Mouse (Mus musculus) midbrain, embryonic 15.5 days (tissue): Measurements from ENCODE around the gene Csnk1g2. TPM values are rescaled to one million over a fixed set of nuclear protein-coding genes. Genes with fewer than 3 reads are reported as not detected.
A peak's percentile ranks its signal among the peaks of the same experiment; 100 is the strongest.

ENCODE experiments used
- ATAC-seq: fragments of 200-750 bp; cut with Nextera tagmentation; replicated peaks from 2 replicates; pipeline ENCODE4 v1.8.0; 2017; ENCODE audit warnings: moderate TSS enrichment
- H3K27ac ChIP-seq: fragments of 300-500 bp; sonication (generic); 2 replicates; pipeline ENCODE4 v1.5.1; 2015; ENCODE audit warnings: mild to moderate bottlenecking, inconsistent platforms
- H3K27me3 ChIP-seq: fragments of 300-500 bp; sonication (generic); replicated peaks from 2 replicates; pipeline ENCODE4 v1.6.1; 2015; ENCODE audit warnings: inconsistent platforms
- H3K36me3 ChIP-seq: fragments of 300-500 bp; sonication (generic); replicated peaks from 2 replicates; pipeline ENCODE4 v1.6.1; 2015; ENCODE audit warnings: inconsistent platforms
- H3K4me1 ChIP-seq: fragments of 300-500 bp; sonication (generic); 2 replicates; pipeline ENCODE4 v1.6.1; 2015; ENCODE audit warnings: inconsistent platforms
- H3K4me2 ChIP-seq: fragments of 300-500 bp; sonication (generic); 2 replicates; pipeline ENCODE4 v1.6.1; 2015; ENCODE audit warnings: inconsistent platforms, mild to moderate bottlenecking, moderate library complexity
- H3K4me3 ChIP-seq: fragments of 300-500 bp; sonication (generic); 2 replicates; pipeline ENCODE4 v1.5.1; 2015; ENCODE audit warnings: mild to moderate bottlenecking, inconsistent platforms
- H3K9ac ChIP-seq: fragments of 300-500 bp; sonication (generic); 2 replicates; pipeline ENCODE4 v1.6.1; 2015; ENCODE audit warnings: mild to moderate bottlenecking, inconsistent platforms
- H3K9me3 ChIP-seq: fragments of 300-500 bp; sonication (generic); 2 replicates; pipeline ENCODE4 v1.6.1; 2016; ENCODE audit warnings: inconsistent platforms
- WGBS: fragments of 180-500 bp; shearing (Covaris S2); methylation state at CpG from one replicate; pipeline ENCODE4 v1.1.7; 2015; ENCODE audit warnings: mixed read lengths; 5-methylcytosine and 5-hydroxymethylcytosine counted together
- polyA plus RNA-seq: library from polyadenylated mRNA; unstranded; fragments of >200 nt; fragmentation: Nextera tagmentation; extraction: Ambion mirVana; gene quantifications from 2 replicates; pipeline ENCODE4 v1.2.1, GENCODE M21; 2015

Gene Csnk1g2
- polyA plus RNA-seq, 1 experiment from 2014 or later: 107 TPM

- Histone ChIP-seq H3K4me2 (no peak overlapping the region), H3K9me3 (no peaks in the 10 kb centered on the region), H3K4me3 (no peak overlapping the region), H3K4me1 (peaks cover 26% of the 10 kb centered on the region), H3K9ac (no peak overlapping the region), H3K27ac (no peak overlapping the region), H3K36me3 (no peaks in the 10 kb centered on the region), H3K27me3 (no peaks in the 10 kb centered on the region)
- ATAC-seq: no peak
- 71% methylated on average over 12 of the region's 12 CpGs for WGBS
These were observed 37.7 kb upstream of the Csnk1g2 start for GRCm38 (mm10) chr10:80584642-80585552.

DNA sequence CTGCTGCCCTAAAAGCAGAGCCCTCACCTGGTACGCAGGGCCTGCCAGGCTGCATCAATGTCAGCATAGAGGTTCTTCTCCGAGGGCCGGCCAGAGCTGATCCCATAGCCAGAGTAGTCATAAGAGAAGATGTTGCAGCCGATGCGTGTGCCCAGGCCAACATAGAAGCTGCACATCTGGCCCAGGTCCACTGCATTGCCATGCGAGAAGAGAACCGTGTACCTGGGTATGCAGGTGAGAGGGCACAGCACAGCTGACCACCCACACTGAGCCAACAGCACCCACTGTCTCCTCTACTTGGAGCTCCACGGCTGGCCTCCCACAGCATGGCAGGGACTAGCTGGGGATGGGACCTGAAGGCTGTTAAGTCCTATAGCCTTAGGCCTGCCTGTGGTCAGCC is 37.1 kb upstream of the Csnk1g2 start:
- no peak overlapping the region for H3K9ac ChIP-seq
- no peak for ATAC-seq

GRCm38 (mm10) chr10:80586407-80587304 is 36.0 kb upstream of the Csnk1g2 start:
- H3K9ac ChIP-seq: no peak overlapping the region
- 95% methylated on average over 50 of the region's 51 CpGs for WGBS

More for the DNA sequence above, 37.1 kb upstream of the Csnk1g2 start:
- WGBS: 94% methylated on average over 8 of the region's 8 CpGs
- H3K4me2 ChIP-seq: no peak overlapping the region
- no peaks in the 10 kb centered on the region for H3K27me3 ChIP-seq
- no peak overlapping the region for H3K4me3 ChIP-seq
- H3K4me1 ChIP-seq: peaks cover 26% of the 10 kb centered on the region
- H3K36me3 ChIP-seq: no peaks in the 10 kb centered on the region
- H3K9me3 ChIP-seq: no peaks in the 10 kb centered on the region
- H3K27ac ChIP-seq: no peak overlapping the region

GRCm38 (mm10) chr10:80587305-80587657 is 35.4 kb upstream of the Csnk1g2 start:
- no peak for ATAC-seq
- H3K27ac ChIP-seq: no peak overlapping the region
- WGBS: 33% methylated on average over 4 of the region's 4 CpGs
- H3K9ac ChIP-seq: no peak overlapping the region
- H3K4me2 ChIP-seq: no peak overlapping the region
- peaks cover 26% of the 10 kb centered on the region for H3K4me1 ChIP-seq
- no peaks in the 10 kb centered on the region for H3K9me3 ChIP-seq
- H3K36me3 ChIP-seq: no peaks in the 10 kb centered on the region
- H3K4me3 ChIP-seq: no peak overlapping the region
- no peaks in the 10 kb centered on the region for H3K27me3 ChIP-seq

More at GRCm38 (mm10) chr10:80586407-80587304, 36.0 kb upstream of the Csnk1g2 start:
- peaks cover 26% of the 10 kb centered on the region for H3K4me1 ChIP-seq
- H3K36me3 ChIP-seq: no peaks in the 10 kb centered on the region
- no peaks in the 10 kb centered on the region for H3K9me3 ChIP-seq
- H3K4me2 ChIP-seq: no peak overlapping the region
- H3K27me3 ChIP-seq: no peaks in the 10 kb centered on the region
- H3K4me3 ChIP-seq: no peak overlapping the region
- no peak for ATAC-seq
- no peak overlapping the region for H3K27ac ChIP-seq

GRCm38 (mm10) chr10:80589127-80589878 is 33.3 kb upstream of the Csnk1g2 start:
- H3K4me2 ChIP-seq: peak overlapping the region; percentile 98
- no peaks in the 10 kb centered on the region for H3K9me3 ChIP-seq
- H3K27me3 ChIP-seq: no peaks in the 10 kb centered on the region
- peak; percentile 7 for ATAC-seq
- no peaks in the 10 kb centered on the region for H3K36me3 ChIP-seq
- H3K4me1 ChIP-seq: peaks cover 26% of the 10 kb centered on the region
- 21% methylated on average over 12 of the region's 12 CpGs for WGBS
- peak overlapping the region; percentile 75 for H3K27ac ChIP-seq
- peak overlapping the region; percentile 89 for H3K9ac ChIP-seq
- peak overlapping the region; percentile 89 for H3K4me3 ChIP-seq

GRCm38 (mm10) chr10:80589879-80590854 is 32.5 kb upstream of the Csnk1g2 start, which contains the start of gene Abhd17a:
Gene Abhd17a (minus strand): TSS chr10:80590341.
- Histone ChIP-seq H3K27ac (peak within 1 kb of the TSS; percentile 75), H3K9me3 (no peaks in the 10 kb centered on the region), H3K4me1 (peaks cover 26% of the 10 kb centered on the region), H3K9ac (peak within 1 kb of the TSS; percentile 89), H3K4me3 (peak within 1 kb of the TSS; percentile 89), H3K36me3 (no peaks in the 10 kb centered on the region), H3K4me2 (peak within 1 kb of the TSS; percentile 98), H3K27me3 (no peaks in the 10 kb centered on the region)
- under 1% methylated on average over 71 of the region's 73 CpGs for WGBS
- ATAC-seq: peak; percentile 97

GRCm38 (mm10) chr10:80596318-80596717 is 26.3 kb upstream of the Csnk1g2 start:
- no peak for ATAC-seq
- no peak overlapping the region for H3K27ac ChIP-seq

DNA sequence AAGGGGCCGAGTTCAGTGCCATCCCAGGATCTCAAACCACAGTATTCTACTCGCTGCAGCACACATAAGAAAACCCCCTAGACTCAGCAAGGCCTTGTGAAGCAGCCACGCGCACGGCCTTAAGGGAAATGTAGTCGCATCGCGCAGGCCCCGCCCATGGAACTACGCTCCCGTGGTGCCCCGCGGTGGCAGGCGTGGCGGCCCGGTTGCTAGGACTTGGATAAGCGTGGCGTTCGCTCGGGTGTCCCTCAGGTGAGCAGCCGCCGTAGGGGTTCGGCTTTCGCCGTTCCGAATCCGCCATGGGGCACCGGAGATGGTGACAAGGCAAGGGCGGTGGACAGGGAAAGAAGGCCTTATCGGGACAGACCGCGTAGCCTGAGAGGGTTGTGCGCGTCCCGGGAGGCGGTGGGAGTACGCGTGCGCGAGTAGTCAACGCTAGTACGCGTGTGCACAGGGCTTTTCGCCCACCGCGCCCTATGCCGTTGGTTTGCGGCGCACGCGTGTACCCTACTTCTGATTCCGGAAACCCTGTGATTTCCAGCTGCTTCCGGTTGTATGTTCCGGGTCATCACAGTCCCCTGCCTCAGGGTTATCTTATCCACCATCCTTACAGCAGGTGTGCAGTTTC is 19.8 kb upstream of the Csnk1g2 start, which contains the start of the genes Scamp4 and Adat3:
TSS of gene Scamp4 (plus strand) at position 175 of the 628 bp plus-strand sequence.
TSS of gene Adat3 (plus strand) at position 183 of the 628 bp plus-strand sequence.
- H3K4me2 ChIP-seq: peak within 1 kb of the TSS; percentile 69
- peak within 1 kb of the TSS; percentile 70 for H3K4me3 ChIP-seq
- H3K27me3 ChIP-seq: no peaks in the 10 kb centered on the region
- H3K36me3 ChIP-seq: peaks cover 13% of the 10 kb centered on the region; the same call in 1 of the 2 replicates
- peak within 1 kb of the TSS; percentile 50 for H3K9ac ChIP-seq
- H3K4me1 ChIP-seq: peaks cover 19% of the 10 kb centered on the region
- H3K9me3 ChIP-seq: no peaks in the 10 kb centered on the region
- peak; percentile 95 for ATAC-seq
- under 1% methylated on average over 54 of the region's 54 CpGs for WGBS
- peak within 1 kb of the TSS; percentile 90 for H3K27ac ChIP-seq

More at GRCm38 (mm10) chr10:80596318-80596717, 26.3 kb upstream of the Csnk1g2 start:
- Histone ChIP-seq H3K36me3 (no peaks in the 10 kb centered on the region), H3K4me1 (no peaks in the 10 kb centered on the region), H3K4me2 (no peak overlapping the region), H3K27me3 (no peaks in the 10 kb centered on the region), H3K9ac (no peak overlapping the region), H3K9me3 (no peaks in the 10 kb centered on the region), H3K4me3 (no peak overlapping the region)
- 42% methylated on average over 4 of the region's 4 CpGs for WGBS

DNA sequence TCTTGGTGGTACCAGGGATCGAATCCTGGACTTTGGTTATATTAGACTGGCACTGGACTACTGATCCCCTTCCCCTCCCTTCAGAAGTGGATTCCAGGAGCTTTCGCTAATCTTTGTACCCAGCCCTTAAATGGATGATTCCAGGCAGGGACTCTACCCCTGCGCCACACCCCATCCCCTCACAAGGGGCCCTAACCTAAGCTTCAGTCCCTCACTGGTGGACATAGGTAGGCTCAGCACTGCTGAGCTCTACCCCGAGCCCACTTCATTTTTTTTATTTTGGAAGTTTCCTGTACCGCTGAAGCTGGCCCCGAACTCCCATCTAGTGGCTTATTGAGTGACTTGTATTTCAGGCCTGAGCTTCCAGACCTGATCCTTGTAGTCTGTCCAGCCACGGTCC is 19.3 kb upstream of the Csnk1g2 start:
- H3K9ac ChIP-seq: peak overlapping the region; percentile 50
- H3K4me1 ChIP-seq: peaks cover 19% of the 10 kb centered on the region
- no peaks in the 10 kb centered on the region for H3K9me3 ChIP-seq
- peak; percentile 21 for ATAC-seq
- WGBS: 32% methylated on average over 7 of the region's 7 CpGs
- H3K27me3 ChIP-seq: no peaks in the 10 kb centered on the region
- peaks cover 13% of the 10 kb centered on the region; the same call in 1 of the 2 replicates for H3K36me3 ChIP-seq
- H3K27ac ChIP-seq: peak overlapping the region; percentile 90
- H3K4me3 ChIP-seq: peak overlapping the region; percentile 70
- H3K4me2 ChIP-seq: peak overlapping the region; percentile 69

DNA sequence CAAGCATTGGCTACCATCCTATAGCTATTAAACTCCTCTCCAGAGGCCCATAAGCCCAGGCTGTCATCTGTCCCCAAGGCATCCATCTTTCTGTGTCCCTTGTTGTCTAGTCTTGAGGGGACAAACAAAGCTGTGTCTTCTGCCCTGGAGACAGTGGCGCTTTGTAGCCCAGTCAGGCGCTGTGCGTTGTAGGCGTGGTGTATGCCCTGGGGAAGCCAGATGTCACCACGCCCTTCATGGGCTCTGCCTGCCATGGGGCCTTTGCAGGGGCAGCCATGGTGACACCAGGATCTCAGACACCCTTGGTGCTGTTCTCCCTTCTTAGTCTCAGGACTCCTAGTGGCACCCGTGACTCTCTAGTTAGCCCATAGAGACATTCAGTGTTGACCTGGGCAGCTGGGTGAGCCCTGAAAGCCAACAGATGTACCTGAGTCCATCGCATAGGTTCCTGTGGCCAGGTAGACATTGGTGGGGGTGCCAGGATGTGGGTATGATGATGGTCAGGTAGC is 18.6 kb upstream of the Csnk1g2 start:
- Histone ChIP-seq H3K4me2 (peak overlapping the region; percentile 69), H3K9me3 (no peaks in the 10 kb centered on the region), H3K4me3 (peak overlapping the region; percentile 70; the same call in 1 of the 2 replicates), H3K36me3 (peaks cover 13% of the 10 kb centered on the region; the same call in 1 of the 2 replicates), H3K27ac (no peak overlapping the region), H3K27me3 (no peaks in the 10 kb centered on the region), H3K9ac (peak overlapping the region; percentile 50), H3K4me1 (peaks cover 19% of the 10 kb centered on the region)
- WGBS: 93% methylated on average over 7 of the region's 7 CpGs
- no peak for ATAC-seq
